ENCODE assay signal across 8 mouse cellular contexts in genomic region chr15:95828647-95829254, GRCm38 (mm10). TPM values are rescaled to one million over a fixed set of nuclear protein-coding genes. Genes with fewer than 3 reads are reported as not detected.
DNase-seq lines count a peak whose midpoint lies in the region; ATAC-seq and TF ChIP-seq lines count a peak whose summit lies in the region.

No protein-coding gene starts in this region.

- WGBS in intestine, embryonic 15.5 days: 36% methylated on average over 10 of the region's 10 CpGs

- H3K27me3 ChIP-seq in intestine, embryonic 15.5 days (replicated peaks): no peaks in the 10 kb centered on the region

- no peak for TF ChIP-seq CTCF in embryonic fibroblast, embryonic 13.5 days (IDR thresholded peaks at IDR 0.05; ENCODE audit: borderline replicate concordance, insufficient read depth, low read length)

- TF ChIP-seq POLR2A in embryonic fibroblast, embryonic 13.5 days (IDR thresholded peaks at IDR 0.05; ENCODE audit: low read depth, low read length): no peak

- no peaks in the 10 kb centered on the region for H3K9me3 ChIP-seq in intestine, embryonic 15.5 days

- DNase-seq in adrenal gland, postnatal 14 days: peak; percentile 39
- no peak for DNase-seq in adrenal gland, postnatal 10 days
- DNase-seq in lung, postnatal 25 days (ENCODE audit: low spot score): peak; percentile 72
- DNase-seq in spleen, postnatal 4 days (ENCODE audit: low spot score in 2 of 2): no peak
- no peak for DNase-seq in thymus, postnatal 4 days
- DNase-seq in urinary bladder, postnatal 14 days (ENCODE audit: low spot score): no peak

- peak overlapping the region; percentile 74 for H3K27ac ChIP-seq in embryonic fibroblast, embryonic 13.5 days (ENCODE audit: insufficient read depth, low read length)
- peak overlapping the region; percentile 65 for H3K27ac ChIP-seq in intestine, embryonic 15.5 days

- 0 out of 2 replicates have a peak overlapping the region, but pooled peaks have one; percentile 12 for H3K4me2 ChIP-seq in intestine, embryonic 15.5 days (replicated peaks)

- H3K36me3 ChIP-seq in intestine, embryonic 15.5 days: no peaks in the 10 kb centered on the region

- no peak overlapping the region for H3K4me3 ChIP-seq in embryonic fibroblast, embryonic 13.5 days (ENCODE audit: insufficient read depth, low read length)
- no peak overlapping the region for H3K4me3 ChIP-seq in intestine, embryonic 15.5 days (replicated peaks)

- peaks cover 39% of the 10 kb centered on the region for H3K4me1 ChIP-seq in embryonic fibroblast, embryonic 13.5 days (ENCODE audit: control insufficient read depth, insufficient read depth, low read length)
- peaks cover 35% of the 10 kb centered on the region for H3K4me1 ChIP-seq in intestine, embryonic 15.5 days (replicated peaks)

- peak; percentile 38 for ATAC-seq in intestine, embryonic 15.5 days

- H3K9ac ChIP-seq in intestine, embryonic 15.5 days: no peak overlapping the region

RNA-seq across cellular contexts. Expression of gene Ano6, which starts 38.1 kb away (rescaled TPM):
- total RNA-seq in adrenal gland, postnatal 14 days (2021): 57.2 and 69.4 TPM in 2 replicates
- 10 to 100 TPM; 54.4 to 72.8 TPM for total RNA-seq in adrenal gland, postnatal 10 days (2021)
- 102 and 108 TPM in 2 replicates for polyA plus RNA-seq in embryonic fibroblast, embryonic 13.5 days (2011; ENCODE audit: insufficient read length, low read depth, missing spikeins)
- 50.4 and 53.8 TPM in 2 replicates for polyA plus RNA-seq in intestine, embryonic 15.5 days (2015; fragmentation: Nextera tagmentation; extraction: Ambion mirVana)

Comparison
In these comparisons a context has a peak if more than half of its experiments do, and no peak if none do; other contexts are left out.
1. DNase-seq: peak in adrenal gland, postnatal 14 days (single experiment) and lung, postnatal 25 days (single experiment); none in adrenal gland, postnatal 10 days (single experiment), spleen, postnatal 4 days (0 of 2), thymus, postnatal 4 days (single experiment) and urinary bladder, postnatal 14 days (single experiment).